17 mouse cellular contexts compared by ENCODE assay signal in the genomic region with DNA sequence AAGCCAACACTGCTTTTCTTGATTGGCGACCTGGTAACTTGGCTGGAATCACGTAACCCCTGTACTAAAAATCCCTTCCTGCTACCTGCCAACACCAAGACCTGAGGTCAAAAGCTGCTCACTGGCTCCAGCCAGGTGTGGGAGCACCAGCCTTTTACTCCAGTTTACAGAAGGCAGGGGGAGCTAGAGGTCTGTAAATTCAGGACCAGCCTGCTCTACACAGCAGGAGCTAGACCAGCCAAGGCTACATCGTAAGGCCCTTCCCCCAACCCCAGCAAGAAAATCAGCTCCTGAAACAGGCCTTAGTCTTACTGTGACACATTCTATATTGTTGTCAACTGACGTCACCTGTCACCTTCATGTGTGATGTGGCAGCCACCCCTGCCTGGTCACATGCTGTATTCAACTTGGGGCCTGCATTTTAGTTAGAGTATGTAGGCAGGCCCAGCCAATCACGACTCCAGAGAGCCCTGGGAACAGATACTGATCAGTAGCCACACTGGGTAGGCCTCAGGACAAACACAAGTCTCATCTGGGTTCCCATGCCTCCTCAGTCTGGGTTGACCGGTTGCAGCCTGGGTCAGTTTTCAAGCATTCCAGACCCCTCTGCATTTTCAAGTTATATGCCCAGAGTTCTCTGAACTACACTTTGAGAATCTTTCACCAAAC. TPM values are rescaled to one million over a fixed set of nuclear protein-coding genes. Genes with fewer than 3 reads are reported as not detected.
A peak's percentile ranks its signal among the peaks of the same experiment; 100 is the strongest.
DNase-seq lines count a peak whose midpoint lies in the region; ATAC-seq and TF ChIP-seq lines count a peak whose summit lies in the region.
"Had no signal": no experiment of that assay in that cellular context is flagged by ENCODE, and none has a peak within 500 bp of the region (broad histone marks: within the 10 kb centered on the region; RNA-seq: fewer than 3 reads in every experiment).

No protein-coding gene starts in this region.

- H3K9me3 ChIP-seq in intestine, embryonic 15.5 days, result no peaks in the 10 kb centered on the region
- H3K9me3 ChIP-seq in intestine, embryonic 16.5 days (ENCODE audit: control insufficient read depth, low read length), result no peaks in the 10 kb centered on the region
- H3K9me3 ChIP-seq in hindbrain, embryonic 11.5 days (ENCODE audit: control insufficient read depth, low read length), result no peaks in the 10 kb centered on the region
- H3K9me3 ChIP-seq in hindbrain, postnatal 0 days (ENCODE audit: low read length), result no peaks in the 10 kb centered on the region
- H3K9me3 ChIP-seq: embryonic facial prominence, embryonic 12.5 days; forebrain, embryonic 12.5 days; heart, embryonic 12.5 days; midbrain, embryonic 13.5 days; neural tube, embryonic 13.5 days had no signal

- no peaks in the 10 kb centered on the region; the same call in 1 of the 2 replicates for H3K36me3 ChIP-seq in intestine, embryonic 15.5 days
- 0 out of 2 replicates have a peak, but pooled peaks cover 2% of the 10 kb centered on the region for H3K36me3 ChIP-seq in intestine, embryonic 16.5 days (ENCODE audit: control insufficient read depth, insufficient read depth, low read length)
- no peaks in the 10 kb centered on the region for H3K36me3 ChIP-seq in hindbrain, embryonic 11.5 days (ENCODE audit: control insufficient read depth, insufficient read depth, low read length)
- peaks cover 10% of the 10 kb centered on the region; the same call in 1 of the 2 replicates for H3K36me3 ChIP-seq in hindbrain, postnatal 0 days (ENCODE audit: insufficient read depth, low read length)

- 77% methylated on average over 6 of the region's 6 CpGs for WGBS in intestine, embryonic 15.5 days
- 83% methylated on average over 6 of the region's 6 CpGs for WGBS in intestine, embryonic 16.5 days
- WGBS in hindbrain, embryonic 11.5 days, result 83% methylated on average over 6 of the region's 6 CpGs
- 88% methylated on average over 6 of the region's 6 CpGs for WGBS in hindbrain, postnatal 0 days

- no peak overlapping the region for H3K4me3 ChIP-seq in intestine, embryonic 15.5 days (replicated peaks)
- H3K4me3 ChIP-seq in intestine, embryonic 16.5 days (ENCODE audit: low read length), result no peak overlapping the region
- no peak overlapping the region for H3K4me3 ChIP-seq in hindbrain, embryonic 11.5 days (ENCODE audit: low read depth, low read length)
- no peak overlapping the region for H3K4me3 ChIP-seq in hindbrain, postnatal 0 days (ENCODE audit: low read length)
- H3K4me3 ChIP-seq: embryonic facial prominence, embryonic 12.5 days; forebrain, embryonic 12.5 days; gastrocnemius, adult 2 months; heart, embryonic 12.5 days; midbrain, embryonic 13.5 days; neural tube, embryonic 13.5 days had no signal

- no peak for TF ChIP-seq CTCF in hindbrain, postnatal 0 days (IDR thresholded peaks at IDR 0.05; ENCODE audit: low read depth)

- no peaks in the 10 kb centered on the region for H3K4me1 ChIP-seq in intestine, embryonic 15.5 days (replicated peaks)
- no peaks in the 10 kb centered on the region for H3K4me1 ChIP-seq in intestine, embryonic 16.5 days (ENCODE audit: control insufficient read depth, insufficient read depth, low read length)
- H3K4me1 ChIP-seq in hindbrain, embryonic 11.5 days (replicated peaks; ENCODE audit: control insufficient read depth, insufficient read depth, low read length), result no peaks in the 10 kb centered on the region
- H3K4me1 ChIP-seq in hindbrain, postnatal 0 days (ENCODE audit: insufficient read depth, low read length), result no peaks in the 10 kb centered on the region
- H3K4me1 ChIP-seq: embryonic facial prominence, embryonic 12.5 days; forebrain, embryonic 12.5 days; midbrain, embryonic 13.5 days; neural tube, embryonic 13.5 days had no signal

- H3K27me3 ChIP-seq in intestine, embryonic 15.5 days (replicated peaks), result no peaks in the 10 kb centered on the region
- no peaks in the 10 kb centered on the region for H3K27me3 ChIP-seq in intestine, embryonic 16.5 days (replicated peaks; ENCODE audit: control insufficient read depth, insufficient read depth, low read length)
- no peaks in the 10 kb centered on the region for H3K27me3 ChIP-seq in hindbrain, embryonic 11.5 days (ENCODE audit: control insufficient read depth, insufficient read depth, low read length)
- H3K27me3 ChIP-seq in hindbrain, postnatal 0 days (ENCODE audit: insufficient read depth, low read length), result no peaks in the 10 kb centered on the region
- H3K27me3 ChIP-seq: embryonic facial prominence, embryonic 12.5 days; forebrain, embryonic 12.5 days; heart, embryonic 12.5 days; midbrain, embryonic 13.5 days; neural tube, embryonic 13.5 days had no signal

- H3K4me2 ChIP-seq in intestine, embryonic 15.5 days (replicated peaks), result no peak overlapping the region
- H3K4me2 ChIP-seq in intestine, embryonic 16.5 days (ENCODE audit: low read depth, low read length), result no peak overlapping the region
- no peak overlapping the region for H3K4me2 ChIP-seq in hindbrain, embryonic 11.5 days (replicated peaks; ENCODE audit: low read depth, low read length)
- no peak overlapping the region for H3K4me2 ChIP-seq in hindbrain, postnatal 0 days (ENCODE audit: low read depth, low read length)
- H3K4me2 ChIP-seq: embryonic facial prominence, embryonic 12.5 days; forebrain, embryonic 12.5 days; heart, embryonic 12.5 days; midbrain, embryonic 13.5 days; neural tube, embryonic 13.5 days had no signal

- no peak overlapping the region for H3K9ac ChIP-seq in intestine, embryonic 15.5 days
- no peak overlapping the region for H3K9ac ChIP-seq in intestine, embryonic 16.5 days (ENCODE audit: low read depth, low read length)
- H3K9ac ChIP-seq in hindbrain, embryonic 11.5 days (ENCODE audit: low read depth, low read length), result no peak overlapping the region
- H3K9ac ChIP-seq in hindbrain, postnatal 0 days (replicated peaks; ENCODE audit: low read length), result no peak overlapping the region
- H3K9ac ChIP-seq: embryonic facial prominence, embryonic 12.5 days; forebrain, embryonic 12.5 days; heart, embryonic 12.5 days; midbrain, embryonic 13.5 days; neural tube, embryonic 13.5 days had no signal

- 0 out of 2 replicates have a peak, but pooled peaks have one; percentile 22 for ATAC-seq in intestine, embryonic 15.5 days
- no peak for ATAC-seq in intestine, embryonic 16.5 days
- peak; percentile 38; the same call in 1 of the 2 replicates for ATAC-seq in megakaryocyte-erythroid progenitor cell, adult 5-6 weeks (replicated peaks; ENCODE audit: low FRiP score, low TSS enrichment, poor library complexity, severe bottlenecking)
- no peak for ATAC-seq in hindbrain, embryonic 11.5 days (ENCODE audit: low FRiP score)
- no peak for ATAC-seq in hindbrain, postnatal 0 days
- ATAC-seq: hindbrain, embryonic 16.5 days; lung, postnatal 0 days; midbrain, embryonic 13.5 days had no signal

- DNase-seq in 416B (ENCODE audit: low read depth), result peak; percentile 71
- DNase-seq in R1 (ENCODE audit: low read depth, low spot score), result peak; percentile 92
- DNase-seq in cerebellum, adult 11-12 months, result no peak
- DNase-seq in hindbrain, embryonic 11.5 days (ENCODE audit: low spot score), result no peak
- DNase-seq in hindbrain, postnatal 0 days (ENCODE audit: low spot score), result no peak
- DNase-seq: cerebellum, adult 9-11 months; gastrocnemius, adult 2 months had no signal

- no peak overlapping the region for H3K27ac ChIP-seq in intestine, embryonic 15.5 days
- no peak overlapping the region for H3K27ac ChIP-seq in intestine, embryonic 16.5 days (ENCODE audit: low read length)
- H3K27ac ChIP-seq in hindbrain, embryonic 11.5 days (ENCODE audit: low read depth, low read length), result no peak overlapping the region
- H3K27ac ChIP-seq in hindbrain, postnatal 0 days, result no peak overlapping the region
- H3K27ac ChIP-seq: embryonic facial prominence, embryonic 12.5 days; forebrain, embryonic 12.5 days; gastrocnemius, adult 2 months; midbrain, embryonic 13.5 days; neural tube, embryonic 13.5 days had no signal

RNA-seq across cellular contexts. Expression of gene Armc9, which starts 34.6 kb away (rescaled TPM):
- polyA plus RNA-seq in intestine, embryonic 15.5 days (2015; fragmentation: Nextera tagmentation; extraction: Ambion mirVana), result 16.4 and 17.3 TPM in 2 replicates
- polyA plus RNA-seq in intestine, embryonic 16.5 days (2015; fragmentation: Nextera tagmentation; extraction: Ambion mirVana), result 13.0 and 15.2 TPM in 2 replicates
- 25.4 and 25.8 TPM in 2 replicates for total RNA-seq in megakaryocyte-erythroid progenitor cell, adult 5-6 weeks (2014; fragmentation: Nextera tagmentation)
- total RNA-seq in megakaryocyte-erythroid progenitor cell, adult 5-6 weeks (2017), result 8.8 and 17.1 TPM in 2 replicates
- 33.9 and 36.1 TPM in 2 replicates for polyA plus RNA-seq in hindbrain, embryonic 11.5 days (2014; fragmentation: Nextera tagmentation; extraction: Ambion mirVana)
- 13.6 and 21.0 TPM in 2 replicates for total RNA-seq in hindbrain, postnatal 0 days (2014; rRNA removed)
- polyA plus RNA-seq in hindbrain, postnatal 0 days (2015; fragmentation: Nextera tagmentation; extraction: Ambion mirVana), result 34.9 and 38.1 TPM in 2 replicates

RNA-seq across cellular contexts. Expression of gene Gm21972, which starts 55.7 kb away (rescaled TPM):
- polyA plus RNA-seq in intestine, embryonic 15.5 days (2015; fragmentation: Nextera tagmentation; extraction: Ambion mirVana), result not detected in 2 replicates
- not detected in 2 replicates for polyA plus RNA-seq in intestine, embryonic 16.5 days (2015; fragmentation: Nextera tagmentation; extraction: Ambion mirVana)
- total RNA-seq in megakaryocyte-erythroid progenitor cell, adult 5-6 weeks (2014; fragmentation: Nextera tagmentation), result 0.46 and 4.8 TPM in 2 replicates
- total RNA-seq in megakaryocyte-erythroid progenitor cell, adult 5-6 weeks (2017), result 12.3 and 36.2 TPM in 2 replicates
- polyA plus RNA-seq in hindbrain, embryonic 11.5 days (2014; fragmentation: Nextera tagmentation; extraction: Ambion mirVana), result 0.33 TPM in 1 of 2 replicates, not detected in the other
- total RNA-seq in hindbrain, postnatal 0 days (2014; rRNA removed), result 4.0 and 5.2 TPM in 2 replicates
- 0.29 TPM in 1 of 2 replicates, not detected in the other for polyA plus RNA-seq in hindbrain, postnatal 0 days (2015; fragmentation: Nextera tagmentation; extraction: Ambion mirVana)
- polyA plus RNA-seq: neural tube, embryonic 13.5 days had no signal

Comparison
In these comparisons a context has a peak if more than half of its experiments do, and no peak if none do; other contexts are left out.
1. ATAC-seq: peak in intestine, embryonic 15.5 days (single experiment) and megakaryocyte-erythroid progenitor cell, adult 5-6 weeks (single experiment); none in intestine, embryonic 16.5 days (single experiment), hindbrain, embryonic 11.5 days (single experiment) and hindbrain, postnatal 0 days (single experiment).
2. DNase-seq: peak in 416B (single experiment) and R1 (single experiment); none in cerebellum, adult 11-12 months (single experiment), hindbrain, embryonic 11.5 days (single experiment) and hindbrain, postnatal 0 days (single experiment).